Mouse (Mus musculus) cortical plate, adult 2 months (tissue): Measurements from ENCODE around the gene Map3k7cl.

ENCODE experiments used
- CTCF ChIP-seq: fragments of 200-500 bp; IDR thresholded peaks from 2 replicates; pipeline ENCODE4 v1.5.1; 2011; ENCODE audit warnings: mild to moderate bottlenecking, control low read depth, low read length; ENCODE audit not compliant: insufficient read depth; ENCODE audit errors: extremely low read depth
- POLR2A ChIP-seq: fragments of 200-500 bp; IDR thresholded peaks from 2 replicates; pipeline ENCODE4 v1.6.1; 2011; ENCODE audit warnings: mild to moderate bottlenecking, low read length, control low read depth; ENCODE audit not compliant: insufficient read depth; ENCODE audit errors: extremely low read depth

GRCm38 (mm10) chr16:87570334-87570733 is 17.2 kb downstream of the Map3k7cl start:
- TF ChIP-seq CTCF (no peak), POLR2A (no peak)
